7 mouse cellular contexts compared by ENCODE assay signal in genomic region chr5:64155861-64156550, GRCm38 (mm10). TPM values are rescaled to one million over a fixed set of nuclear protein-coding genes. Genes with fewer than 3 reads are reported as not detected.
DNase-seq lines count a peak whose midpoint lies in the region; ATAC-seq and TF ChIP-seq lines count a peak whose summit lies in the region.

Tbc1d1 (plus strand) TSS chr5:64156305.

- no peak within 1 kb of the TSS for H3K4me3 ChIP-seq in hindbrain, postnatal 0 days (ENCODE audit: low read length)
- H3K4me3 ChIP-seq in megakaryocyte, embryonic 14.5 days (replicated peaks): peak within 1 kb of the TSS; percentile 87

- no peaks in the 10 kb centered on the region for H3K27me3 ChIP-seq in hindbrain, postnatal 0 days (ENCODE audit: insufficient read depth, low read length)
- H3K27me3 ChIP-seq in megakaryocyte, embryonic 14.5 days (replicated peaks): peaks cover 4% of the 10 kb centered on the region

- TF ChIP-seq POLR2A in brain, embryonic 14.5 days (IDR thresholded peaks at IDR 0.05; ENCODE audit: borderline replicate concordance, extremely low read depth, insufficient read depth, insufficient read length, poor library complexity, severe bottlenecking): no peak

- H3K36me3 ChIP-seq in hindbrain, postnatal 0 days (ENCODE audit: insufficient read depth, low read length): no peaks in the 10 kb centered on the region
- no peaks in the 10 kb centered on the region for H3K36me3 ChIP-seq in megakaryocyte, embryonic 14.5 days (replicated peaks; ENCODE audit: low read length)

- intact Hi-C loops in gastrocnemius, postnatal 14 days (cut with DNase I; ENCODE audit: low total_unique reads): no loop called here
- intact Hi-C loops in left cerebral cortex, postnatal 14 days (cut with DNase I): no loop called here

- no peak for ATAC-seq in hindbrain, postnatal 0 days

- no peaks in the 10 kb centered on the region for H3K9me3 ChIP-seq in hindbrain, postnatal 0 days (ENCODE audit: low read length)
- no peaks in the 10 kb centered on the region for H3K9me3 ChIP-seq in megakaryocyte, embryonic 14.5 days

- WGBS in hindbrain, postnatal 0 days: 54% methylated on average over 11 of the region's 11 CpGs

- no peaks in the 10 kb centered on the region for H3K4me1 ChIP-seq in hindbrain, postnatal 0 days (ENCODE audit: insufficient read depth, low read length)
- peaks cover 70% of the 10 kb centered on the region for H3K4me1 ChIP-seq in megakaryocyte, embryonic 14.5 days

- peak; percentile 68 for DNase-seq in MN1 (ENCODE audit: low spot score)
- no peak for DNase-seq in brain, embryonic 14.5 days (ENCODE audit: low read depth)
- DNase-seq in gastrocnemius, postnatal 14 days: peak; percentile 30
- peak; percentile 26 for DNase-seq in hindbrain, postnatal 0 days (ENCODE audit: low spot score)
- DNase-seq in left cerebral cortex, postnatal 14 days (ENCODE audit: low spot score in 2 of 2): peak; percentile 28 to 41
- DNase-seq in spleen, postnatal 4 days (ENCODE audit: low spot score in 2 of 2): peak; percentile 51 to 73

- no peak for TF ChIP-seq CTCF in brain, embryonic 14.5 days (IDR thresholded peaks at IDR 0.05; ENCODE audit: borderline replicate concordance, extremely low read depth, insufficient read depth, insufficient read length)
- TF ChIP-seq CTCF in hindbrain, postnatal 0 days (IDR thresholded peaks at IDR 0.05; ENCODE audit: low read depth): no peak

- H3K9ac ChIP-seq in hindbrain, postnatal 0 days (replicated peaks; ENCODE audit: low read length): no peak within 1 kb of the TSS

- peak within 1 kb of the TSS; percentile 11; the same call in 1 of the 2 replicates for H3K4me2 ChIP-seq in hindbrain, postnatal 0 days (ENCODE audit: low read depth, low read length)

- peak within 1 kb of the TSS; percentile 8; the same call in 1 of the 2 replicates for H3K27ac ChIP-seq in hindbrain, postnatal 0 days

RNA-seq across cellular contexts. Expression of gene Tbc1d1, which starts in this region (rescaled TPM):
- 16.0 and 17.8 TPM in 2 replicates for polyA plus RNA-seq in brain, embryonic 14.5 days (2012; rRNA removed)
- 10 to 100 TPM; 29.9 to 39.6 TPM for total RNA-seq in gastrocnemius, postnatal 14 days (2021)
- total RNA-seq in hindbrain, postnatal 0 days (2014; rRNA removed): 17.3 and 19.2 TPM in 2 replicates
- 7.2 and 8.6 TPM in 2 replicates for polyA plus RNA-seq in hindbrain, postnatal 0 days (2015; fragmentation: Nextera tagmentation; extraction: Ambion mirVana)
- 10 to 100 TPM; 17.0 to 18.4 TPM for total RNA-seq in left cerebral cortex, postnatal 14 days (2021)
- polyA plus RNA-seq in megakaryocyte, embryonic 14.5 days (2012; ENCODE audit: insufficient read depth, low replicate concordance): 3.8 and 5.4 TPM in 2 replicates
